ENCODE assay signal across 28 mouse cellular contexts in the genomic region with DNA sequence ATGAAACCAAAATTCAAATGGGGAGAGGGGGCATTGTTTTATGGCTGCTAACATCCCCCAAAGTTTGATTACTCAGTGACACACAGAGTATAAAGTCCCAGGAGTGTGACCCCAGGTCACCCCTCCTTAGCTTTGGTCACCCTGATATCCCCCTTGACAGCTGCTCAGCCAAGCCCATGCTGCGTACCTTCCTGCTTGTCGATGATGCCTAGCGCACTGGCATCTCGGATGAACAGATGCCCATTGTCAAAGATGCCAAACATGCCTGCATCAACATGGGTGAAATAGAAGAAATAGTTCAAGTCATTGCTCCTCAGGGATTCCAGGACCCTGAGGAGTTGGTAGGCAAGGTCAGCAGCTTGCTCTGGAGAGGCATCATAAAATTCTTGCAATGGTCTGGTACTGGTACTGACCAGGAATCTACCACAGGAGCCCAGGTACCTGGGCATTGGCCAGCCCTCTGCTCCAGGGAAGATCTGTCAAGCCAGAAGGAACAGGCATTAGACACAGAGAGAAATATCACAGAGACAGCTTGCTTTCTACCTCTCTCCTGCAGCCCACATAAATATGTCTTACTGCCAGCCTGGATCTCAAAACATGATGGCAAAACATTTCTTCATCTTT. TPM values are rescaled to one million over a fixed set of nuclear protein-coding genes. Genes with fewer than 3 reads are reported as not detected.
DNase-seq lines count a peak whose midpoint lies in the region; ATAC-seq lines count a peak whose summit lies in the region.
"Had no signal": no experiment of that assay in that cellular context is flagged by ENCODE, and none has a peak within 500 bp of the region (broad histone marks: within the 10 kb centered on the region; RNA-seq: fewer than 3 reads in every experiment).

No protein-coding gene starts in this region.

- 82% methylated on average over 4 of the region's 4 CpGs for WGBS in kidney, embryonic 16.5 days
- WGBS in hindbrain, embryonic 14.5 days, result 91% methylated on average over 4 of the region's 4 CpGs

- no peaks in the 10 kb centered on the region for H3K9me3 ChIP-seq in kidney, embryonic 16.5 days (ENCODE audit: low read length)
- H3K9me3 ChIP-seq in hindbrain, embryonic 14.5 days (ENCODE audit: control insufficient read depth, low read length), result no peaks in the 10 kb centered on the region
- H3K9me3 ChIP-seq: heart, embryonic 15.5 days; hindbrain, embryonic 12.5 days; liver, embryonic 12.5 days; neural tube, embryonic 12.5 days had no signal

- no peak overlapping the region for H3K27ac ChIP-seq in kidney, embryonic 16.5 days (ENCODE audit: low read length)
- no peak overlapping the region for H3K27ac ChIP-seq in hindbrain, embryonic 14.5 days
- H3K27ac ChIP-seq: heart, embryonic 15.5 days; hindbrain, embryonic 12.5 days; liver, embryonic 12.5 days; neural tube, embryonic 12.5 days had no signal

- no peaks in the 10 kb centered on the region for H3K27me3 ChIP-seq in kidney, embryonic 16.5 days (ENCODE audit: insufficient read depth, low read length)
- H3K27me3 ChIP-seq in hindbrain, embryonic 14.5 days (ENCODE audit: control insufficient read depth, insufficient read depth, low read length), result no peaks in the 10 kb centered on the region
- H3K27me3 ChIP-seq: heart, embryonic 15.5 days; hindbrain, embryonic 12.5 days; liver, embryonic 12.5 days; neural tube, embryonic 12.5 days had no signal

- H3K36me3 ChIP-seq in kidney, embryonic 16.5 days (ENCODE audit: insufficient read depth, low read length), result no peaks in the 10 kb centered on the region
- no peaks in the 10 kb centered on the region for H3K36me3 ChIP-seq in hindbrain, embryonic 14.5 days (replicated peaks; ENCODE audit: control insufficient read depth, insufficient read depth)
- H3K36me3 ChIP-seq: heart, embryonic 15.5 days; hindbrain, embryonic 12.5 days; liver, embryonic 12.5 days; neural tube, embryonic 12.5 days had no signal

- no peak overlapping the region for H3K4me2 ChIP-seq in kidney, embryonic 16.5 days (replicated peaks; ENCODE audit: low read depth, low read length)
- no peak overlapping the region for H3K4me2 ChIP-seq in hindbrain, embryonic 14.5 days (replicated peaks)
- H3K4me2 ChIP-seq: heart, embryonic 15.5 days; hindbrain, embryonic 12.5 days; liver, embryonic 12.5 days; midbrain, embryonic 11.5 days; neural tube, embryonic 12.5 days had no signal

- ATAC-seq in kidney, embryonic 16.5 days (ENCODE audit: low FRiP score, low TSS enrichment), result no peak
- ATAC-seq in hindbrain, embryonic 14.5 days (ENCODE audit: low FRiP score), result no peak
- ATAC-seq: CD4-positive, CD25-positive, alpha-beta regulatory T cell, adult 4 months; forebrain, postnatal 0 days; intestine, embryonic 16.5 days; liver, embryonic 12.5 days; liver, postnatal 0 days had no signal

- H3K4me3 ChIP-seq in kidney, embryonic 16.5 days (ENCODE audit: low read length), result no peak overlapping the region
- H3K4me3 ChIP-seq in hindbrain, embryonic 14.5 days (replicated peaks; ENCODE audit: low read length), result no peak overlapping the region
- H3K4me3 ChIP-seq: erythroblast, embryonic 14.5 days; heart, embryonic 15.5 days; hindbrain, embryonic 12.5 days; liver, embryonic 12.5 days; myocyte; neural tube, embryonic 12.5 days had no signal

- H3K9ac ChIP-seq in kidney, embryonic 16.5 days (replicated peaks; ENCODE audit: low read length), result no peak overlapping the region
- no peak overlapping the region for H3K9ac ChIP-seq in hindbrain, embryonic 14.5 days
- H3K9ac ChIP-seq: forebrain, postnatal 0 days; heart, embryonic 15.5 days; hindbrain, embryonic 12.5 days; liver, embryonic 12.5 days; liver, postnatal 0 days; neural tube, embryonic 12.5 days had no signal

- DNase-seq in right cerebral cortex, adult 18-20 months, result peak; percentile 6
- no peak for DNase-seq in right cerebral cortex, postnatal 4 days
- peak; percentile 47 for DNase-seq in cerebellum, adult 8-10 months
- peak; percentile 66 to 69 for DNase-seq in cerebellum, postnatal 25 days
- no peak for DNase-seq in hindbrain, embryonic 14.5 days (ENCODE audit: low spot score)
- DNase-seq in layer of hippocampus, postnatal 14 days (ENCODE audit: low spot score in 2 of 2), result no peak
- DNase-seq: adrenal gland, adult 8-10 months; forebrain, postnatal 0 days; gastrocnemius, postnatal 14 days; heart, postnatal 36 days; kidney, adult 9 months; kidney, postnatal 14 days; left cerebral cortex, postnatal 4 days; liver, postnatal 0 days; lung, postnatal 36 days; thymus, postnatal 4 days had no signal

- no peaks in the 10 kb centered on the region for H3K4me1 ChIP-seq in kidney, embryonic 16.5 days (ENCODE audit: insufficient read depth, low read length)
- no peaks in the 10 kb centered on the region for H3K4me1 ChIP-seq in hindbrain, embryonic 14.5 days (replicated peaks; ENCODE audit: control insufficient read depth, insufficient read depth, low read length)
- H3K4me1 ChIP-seq: heart, embryonic 15.5 days; hindbrain, embryonic 12.5 days; liver, embryonic 12.5 days; neural tube, embryonic 12.5 days had no signal

RNA-seq across cellular contexts. Expression of gene 4930578C19Rik, which starts 40.9 kb away (rescaled TPM):
- polyA plus RNA-seq in kidney, embryonic 16.5 days (2015; fragmentation: Nextera tagmentation; extraction: Ambion mirVana), result 0.78 and 0.82 TPM in 2 replicates
- 0.67 and 0.90 TPM in 2 replicates for polyA plus RNA-seq in hindbrain, embryonic 14.5 days (2014; fragmentation: Nextera tagmentation; extraction: Ambion mirVana)
- total RNA-seq in layer of hippocampus, postnatal 14 days (2021), result 1 to 10 TPM; 1.9 to 2.2 TPM
- total RNA-seq: common myeloid progenitor, adult 5-6 weeks; granulocyte monocyte progenitor cell, adult 5-6 weeks had no signal
- polyA plus RNA-seq: CD4-positive, CD25-positive, alpha-beta regulatory T cell, adult 4 months; erythroblast, embryonic 14.5 days; liver, embryonic 12.5 days; liver, postnatal 0 days; myocyte had no signal

Comparison
In these comparisons a context has a peak if more than half of its experiments do, and no peak if none do; other contexts are left out.
1. DNase-seq: peak in right cerebral cortex, adult 18-20 months (single experiment), cerebellum, adult 8-10 months (single experiment) and cerebellum, postnatal 25 days (2 of 2); none in right cerebral cortex, postnatal 4 days (single experiment), hindbrain, embryonic 14.5 days (single experiment) and layer of hippocampus, postnatal 14 days (0 of 2).